Mouse (Mus musculus) adrenal gland (tissue): Measurements from ENCODE around the gene Zfp105.

Experiments used
- intact Hi-C: fragments of 180-260 bp; cut with DNase I; formaldehyde crosslinking; loops from one replicate; pipeline ENCODE4 v1.15.1; 2025
- long read RNA-seq, 2 experiments: library from polyadenylated mRNA; unstranded; transcript quantifications; one replicate each; pipeline ENCODE4 v2.0.0; 2020; ENCODE audit warnings: borderline replicate concordance in 1 of 2; ENCODE audit not compliant: insufficient replicate concordance in 1 of 2

Gene Zfp105
- long read RNA-seq, experiment 1, partial matches to known transcripts: 1 of 4 reads
- long read RNA-seq, experiment 1, other reads (novel, unspliced or antisense): 0 of 4 reads
- long read RNA-seq, experiment 2, partial matches to known transcripts: 1 of 7 reads
- long read RNA-seq, experiment 2, other reads (novel, unspliced or antisense): 2 of 7 reads

- intact Hi-C loops: no loop called here
These were observed at the start of gene Zfp105 for GRCm38 (mm10) chr9:122922936-122923381. TSS of gene Zfp105 (plus strand) at chr9:122923072.

- intact Hi-C loops: no loop called here
These were observed 48.2 kb upstream of the Zfp105 start for GRCm38 (mm10) chr9:122874653-122875052.

GRCm38 (mm10) chr9:122875145-122875544 lies 47.7 kb upstream of the Zfp105 start:
- intact Hi-C loops: no loop called here

- intact Hi-C loops: loop anchor here (5.0 to 10.0 kb wide), 2 partner anchors 78 to 151 kb away; partner anchors contain the start of gene Tcaim
These were observed 37.5 kb upstream of the Zfp105 start, which contains the start of gene Zkscan7 for GRCm38 (mm10) chr9:122885385-122885784. TSS of gene Zkscan7 (plus strand) at chr9:122885685.

GRCm38 (mm10) chr9:122886372-122887179 lies 36.3 kb upstream of the Zfp105 start:
- intact Hi-C loops: loop anchor here (5.0 to 10.0 kb wide), 2 partner anchors 79 to 152 kb away; partner anchors contain the start of gene Tcaim

GRCm38 (mm10) chr9:122901047-122901446 lies 21.8 kb upstream of the Zfp105 start:
- intact Hi-C loops: no loop called here

- intact Hi-C loops: no loop called here
These were observed 19.9 kb upstream of the Zfp105 start for GRCm38 (mm10) chr9:122902717-122903535.

- intact Hi-C loops: no loop called here
These were observed 436 bp upstream of the Zfp105 start for GRCm38 (mm10) chr9:122922436-122922835.

GRCm38 (mm10) chr9:122928915-122929314 lies 6.0 kb downstream of the Zfp105 start:
- intact Hi-C loops: no loop called here

- intact Hi-C loops: loop anchor here (5.0 kb wide), 1 partner anchor 144 kb away; the partner anchor contains the start of gene Tcaim
These were observed 28.0 kb downstream of the Zfp105 start, which contains the start of the genes 1110059G10Rik and Kif15 for GRCm38 (mm10) chr9:122950643-122951475. TSS of gene 1110059G10Rik (minus strand) at chr9:122951000. TSS of gene Kif15 (plus strand) at chr9:122951046.
